Mouse (Mus musculus) intestine, embryonic 16.5 days (tissue): ENCODE measurements at regions not wholly inside any gene's neighbourhood (a gene's known extent, or its start where the extent isn't known, plus 50 kb on each side); places are given as distances from the start of the nearest gene placed in this dataset.
A peak's percentile ranks its signal among the peaks of the same experiment; 100 is the strongest.
"Not testable (repeated sequence)": the region's sequence is repeated elsewhere in the genome, so short reads cannot be mapped to it uniquely, and the experiment has no call there.

Experiments
- ATAC-seq: fragments of 200-750 bp; cut with Nextera tagmentation; 2 replicates; pipeline ENCODE4 v1.8.0; 2017; ENCODE audit warnings: moderate TSS enrichment, moderate library complexity
- H3K27ac ChIP-seq: fragments of 300-500 bp; sonication (generic); 2 replicates; pipeline ENCODE4 v1.5.1; 2014; ENCODE audit warnings: mild to moderate bottlenecking, low read length
- H3K27me3 ChIP-seq: fragments of 300-500 bp; sonication (generic); replicated peaks from 2 replicates; pipeline ENCODE4 v1.6.1; 2014; ENCODE audit warnings: low read length, control low read depth, mixed read lengths; ENCODE audit not compliant: control insufficient read depth, insufficient read depth
- H3K36me3 ChIP-seq: fragments of 300-500 bp; sonication (generic); 2 replicates; pipeline ENCODE4 v1.6.1; 2014; ENCODE audit warnings: low read length, control low read depth; ENCODE audit not compliant: control insufficient read depth, insufficient read depth
- H3K4me1 ChIP-seq: fragments of 300-500 bp; sonication (generic); 2 replicates; pipeline ENCODE4 v1.6.1; 2014; ENCODE audit warnings: low read length, control low read depth, mixed read lengths; ENCODE audit not compliant: control insufficient read depth, insufficient read depth
- H3K4me2 ChIP-seq: fragments of 300-500 bp; sonication (generic); 2 replicates; pipeline ENCODE4 v1.6.1; 2014; ENCODE audit warnings: low read depth, low read length, control low read depth
- H3K4me3 ChIP-seq: fragments of 300-500 bp; sonication (generic); 2 replicates; pipeline ENCODE4 v1.5.1; 2014; ENCODE audit warnings: mild to moderate bottlenecking, low read length
- H3K9ac ChIP-seq: fragments of 300-500 bp; sonication (generic); 2 replicates; pipeline ENCODE4 v1.6.1; 2014; ENCODE audit warnings: low read depth, low read length
- H3K9me3 ChIP-seq: fragments of 300-500 bp; sonication (generic); 2 replicates; pipeline ENCODE4 v1.6.1; 2016; ENCODE audit warnings: low read length, control low read depth; ENCODE audit not compliant: control insufficient read depth
- WGBS: fragments of 180-500 bp; shearing (Covaris S2); extraction: QIAGEN DNeasy Blood & Tissue Kit; methylation state at CpG from one replicate; pipeline ENCODE4 v1.1.7; 2014; 5-methylcytosine and 5-hydroxymethylcytosine counted together

- WGBS, result 75% methylated on average over 4 of the region's 4 CpGs
- ATAC-seq, result no peak
- no peak overlapping the region for H3K9ac ChIP-seq
- no peak overlapping the region for H3K4me2 ChIP-seq
- no peak overlapping the region for H3K27ac ChIP-seq
- H3K4me3 ChIP-seq, result no peak overlapping the region
- H3K27me3 ChIP-seq, result no peaks in the 10 kb centered on the region
- H3K9me3 ChIP-seq, result no peaks in the 10 kb centered on the region
- no peaks in the 10 kb centered on the region for H3K4me1 ChIP-seq
- no peaks in the 10 kb centered on the region for H3K36me3 ChIP-seq
Observed at GRCm38 (mm10) chr5:17127501-17127900, 245.5 kb upstream of the Speer4f2 start.

- Histone ChIP-seq H3K9ac (no peak overlapping the region), H3K9me3 (no peaks in the 10 kb centered on the region), H3K4me1 (no peaks in the 10 kb centered on the region), H3K4me3 (no peak overlapping the region), H3K27me3 (no peaks in the 10 kb centered on the region), H3K36me3 (no peaks in the 10 kb centered on the region), H3K4me2 (no peak overlapping the region), H3K27ac (no peak overlapping the region)
- ATAC-seq, result peak; percentile 23; the same call in 1 of the 2 replicates
- WGBS, result 21% methylated on average over 5 of the region's 5 CpGs
Observed at GRCm38 (mm10) chr5:17135489-17135888, 237.5 kb upstream of the Speer4f2 start.

- H3K9me3 ChIP-seq, result no peaks in the 10 kb centered on the region
- no peak overlapping the region for H3K4me3 ChIP-seq
- H3K4me2 ChIP-seq, result no peak overlapping the region
- no peaks in the 10 kb centered on the region for H3K36me3 ChIP-seq
- H3K9ac ChIP-seq, result no peak overlapping the region
- H3K27me3 ChIP-seq, result no peaks in the 10 kb centered on the region
- no peaks in the 10 kb centered on the region for H3K4me1 ChIP-seq
- peak; percentile 63 for ATAC-seq
- no peak overlapping the region for H3K27ac ChIP-seq
Observed at GRCm38 (mm10) chr5:17141555-17141954, 231.4 kb upstream of the Speer4f2 start.

- Histone ChIP-seq H3K4me3 (no peak overlapping the region), H3K9me3 (no peaks in the 10 kb centered on the region), H3K4me2 (no peak overlapping the region), H3K27ac (no peak overlapping the region), H3K9ac (no peak overlapping the region), H3K27me3 (no peaks in the 10 kb centered on the region), H3K36me3 (no peaks in the 10 kb centered on the region), H3K4me1 (no peaks in the 10 kb centered on the region)
- WGBS, result 73% methylated on average over 2 of the region's 2 CpGs
- ATAC-seq, result peak; percentile 94
Observed at GRCm38 (mm10) chr5:17174562-17174961, 198.4 kb upstream of the Speer4f2 start.

- no peak overlapping the region for H3K4me2 ChIP-seq
- WGBS, result 55% methylated on average over 9 of the region's 9 CpGs
- H3K9ac ChIP-seq, result no peak overlapping the region
- H3K27me3 ChIP-seq, result no peaks in the 10 kb centered on the region
- H3K9me3 ChIP-seq, result no peaks in the 10 kb centered on the region
- no peak overlapping the region for H3K27ac ChIP-seq
- no peak for ATAC-seq
- no peaks in the 10 kb centered on the region for H3K4me1 ChIP-seq
- H3K36me3 ChIP-seq, result no peaks in the 10 kb centered on the region
- H3K4me3 ChIP-seq, result no peak overlapping the region
Observed at GRCm38 (mm10) chr5:17176771-17177170, 196.2 kb upstream of the Speer4f2 start.

GRCm38 (mm10) chr5:17208554-17209283, 164.3 kb upstream of the Speer4f2 start:
- no peaks in the 10 kb centered on the region for H3K27me3 ChIP-seq
- ATAC-seq, result peak; percentile 97
- 65% methylated on average over 4 of the region's 4 CpGs for WGBS
- no peaks in the 10 kb centered on the region for H3K36me3 ChIP-seq
- no peak overlapping the region for H3K4me2 ChIP-seq
- peaks cover 6% of the 10 kb centered on the region for H3K4me1 ChIP-seq
- H3K9me3 ChIP-seq, result no peaks in the 10 kb centered on the region
- no peak overlapping the region for H3K27ac ChIP-seq
- H3K9ac ChIP-seq, result no peak overlapping the region
- H3K4me3 ChIP-seq, result no peak overlapping the region

- Histone ChIP-seq H3K9ac (no peak overlapping the region), H3K4me1 (peaks cover 6% of the 10 kb centered on the region), H3K27ac (no peak overlapping the region), H3K36me3 (no peaks in the 10 kb centered on the region), H3K4me2 (no peak overlapping the region), H3K9me3 (no peaks in the 10 kb centered on the region), H3K4me3 (no peak overlapping the region), H3K27me3 (no peaks in the 10 kb centered on the region)
- 49% methylated on average over 6 of the region's 6 CpGs for WGBS
- no peak for ATAC-seq
Observed at GRCm38 (mm10) chr5:17210723-17211245, 162.2 kb upstream of the Speer4f2 start.

GRCm38 (mm10) chr5:17223542-17223941, 149.4 kb upstream of the Speer4f2 start:
- H3K36me3 ChIP-seq, H3K4me2 ChIP-seq, H3K9me3 ChIP-seq, H3K4me3 ChIP-seq, H3K27me3 ChIP-seq, H3K27ac ChIP-seq, H3K9ac ChIP-seq, H3K4me1 ChIP-seq, ATAC-seq: not testable (repeated sequence)
- WGBS, result 89% methylated on average over 1 of the region's 1 CpGs

- Histone ChIP-seq H3K9me3 (no peaks in the 10 kb centered on the region), H3K4me3 (no peak overlapping the region), H3K27me3 (no peaks in the 10 kb centered on the region), H3K9ac (no peak overlapping the region), H3K36me3 (no peaks in the 10 kb centered on the region), H3K4me2 (no peak overlapping the region), H3K4me1 (no peaks in the 10 kb centered on the region), H3K27ac (no peak overlapping the region)
- 72% methylated on average over 5 of the region's 5 CpGs for WGBS
- peak; percentile 100 for ATAC-seq
Observed at GRCm38 (mm10) chr5:17247732-17248606, 125.0 kb upstream of the Speer4f2 start.
